Mouse (Mus musculus) fibroblast of lung, adult 2 months (primary cell): ENCODE results near the gene Kcnk15.

Source experiments
- DNase-seq: peaks from one replicate; pipeline ENCODE4 v3.0.0-alpha.2; 2011; ENCODE audit warnings: low read depth

The Kcnk15 gene

DNA sequence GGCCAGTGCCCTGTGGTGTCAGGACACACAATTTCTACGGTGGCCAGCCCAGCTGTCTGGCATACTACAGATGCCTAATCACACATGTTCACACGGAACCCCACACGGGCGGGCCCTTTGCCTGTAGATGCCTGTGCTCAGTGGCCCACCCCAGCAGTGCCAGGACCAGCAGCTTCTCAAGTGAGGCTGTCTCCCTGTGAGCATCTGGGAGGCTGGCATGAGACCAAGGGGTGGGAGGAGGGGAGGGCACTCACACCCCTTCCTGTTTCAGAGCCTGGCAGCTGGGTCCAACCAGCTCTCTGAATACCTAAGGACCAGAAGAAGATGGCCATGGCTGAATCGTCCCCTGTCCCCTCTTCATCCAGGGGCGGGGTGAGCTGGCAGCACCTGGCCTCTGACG lies 22.0 kb downstream of the Kcnk15 start:
- no peak for DNase-seq

DNA sequence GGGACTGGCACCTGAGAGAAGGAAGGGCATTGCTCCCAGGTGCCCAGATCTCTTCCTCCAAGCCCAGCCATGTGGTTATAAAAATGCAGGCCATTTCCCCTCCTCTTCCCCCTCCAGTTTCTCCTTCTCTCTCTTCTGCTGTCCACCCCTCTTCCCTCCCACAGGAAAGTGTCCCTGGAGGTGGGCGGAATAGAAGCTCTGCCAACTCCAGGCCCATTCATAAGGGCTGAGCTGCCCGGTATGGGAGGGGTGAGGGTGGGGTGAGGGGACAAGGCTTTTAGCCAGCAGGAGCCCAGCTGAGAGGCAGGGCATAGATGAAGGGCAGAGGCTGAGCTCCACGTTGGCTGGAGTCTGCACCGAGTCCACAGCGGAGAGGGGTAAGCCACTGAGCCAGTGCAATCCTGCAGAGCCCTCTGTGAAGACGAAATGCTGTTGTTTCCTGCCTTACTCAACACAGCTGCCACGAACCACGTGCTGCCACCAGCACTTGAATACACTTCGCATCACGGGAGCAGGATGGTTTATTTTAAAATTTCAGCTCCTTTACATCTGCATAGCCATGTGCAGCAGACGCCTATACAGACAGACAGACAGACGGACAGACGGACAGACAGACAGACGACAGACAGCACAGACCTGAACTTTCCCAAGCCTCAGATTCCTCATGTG lies 23.5 kb downstream of the Kcnk15 start:
- no peak for DNase-seq

GRCm38 (mm10) chr2:163880891-163881290 lies 27.4 kb downstream of the Kcnk15 start:
- no peak for DNase-seq

GRCm38 (mm10) chr2:163882859-163883652 lies 29.6 kb downstream of the Kcnk15 start:
- DNase-seq: no peak

GRCm38 (mm10) chr2:163889411-163889810 lies 36.0 kb downstream of the Kcnk15 start:
- no peak for DNase-seq

GRCm38 (mm10) chr2:163890586-163890985 lies 37.1 kb downstream of the Kcnk15 start:
- no peak for DNase-seq

- DNase-seq: no peak
Measured at GRCm38 (mm10) chr2:163891271-163891670, 37.8 kb downstream of the Kcnk15 start.

DNA sequence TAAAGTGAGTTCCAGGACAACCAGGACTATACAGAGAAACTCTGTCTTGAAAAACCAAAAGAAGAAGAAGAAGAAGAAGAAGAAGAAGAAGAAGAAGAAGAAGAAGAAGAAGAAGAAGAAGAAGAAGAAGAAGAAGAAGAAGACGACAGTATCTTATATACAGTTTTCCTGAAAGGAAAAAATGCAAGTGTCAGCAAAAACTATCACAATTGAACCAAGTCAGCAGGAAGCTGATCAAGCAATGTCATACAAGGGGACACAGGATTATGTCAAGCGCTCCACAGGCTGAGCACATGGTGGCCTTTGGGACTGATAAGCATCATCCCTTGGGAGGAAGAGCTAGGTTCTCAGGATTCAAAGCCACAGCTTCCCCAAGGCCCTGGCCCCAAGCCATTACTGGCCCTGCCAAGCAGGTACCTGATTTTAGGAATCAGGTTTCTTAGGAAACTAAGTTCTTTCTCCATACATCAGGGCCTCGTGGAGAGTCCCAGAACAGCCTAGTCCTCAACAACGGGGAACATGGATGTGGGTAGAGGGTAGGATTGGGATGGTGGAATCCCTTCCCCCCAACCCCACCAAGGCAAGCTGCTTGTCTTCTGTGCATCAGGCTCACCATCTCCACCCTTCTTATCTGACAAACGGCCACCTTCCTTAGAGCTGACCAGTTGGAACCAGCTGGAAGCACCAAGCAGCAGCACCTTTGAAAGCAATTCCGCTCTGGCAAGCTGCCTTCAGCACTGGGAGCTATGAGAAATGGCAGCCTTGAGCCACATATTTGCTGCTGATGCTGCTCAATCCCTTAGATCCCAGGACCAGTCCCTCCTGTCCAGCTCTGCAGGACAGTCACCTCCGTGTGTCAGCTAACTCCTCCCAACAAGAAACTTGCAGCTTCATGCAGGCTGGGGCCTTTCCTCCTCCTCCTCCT lies 40.3 kb downstream of the Kcnk15 start:
- DNase-seq: no peak

DNA sequence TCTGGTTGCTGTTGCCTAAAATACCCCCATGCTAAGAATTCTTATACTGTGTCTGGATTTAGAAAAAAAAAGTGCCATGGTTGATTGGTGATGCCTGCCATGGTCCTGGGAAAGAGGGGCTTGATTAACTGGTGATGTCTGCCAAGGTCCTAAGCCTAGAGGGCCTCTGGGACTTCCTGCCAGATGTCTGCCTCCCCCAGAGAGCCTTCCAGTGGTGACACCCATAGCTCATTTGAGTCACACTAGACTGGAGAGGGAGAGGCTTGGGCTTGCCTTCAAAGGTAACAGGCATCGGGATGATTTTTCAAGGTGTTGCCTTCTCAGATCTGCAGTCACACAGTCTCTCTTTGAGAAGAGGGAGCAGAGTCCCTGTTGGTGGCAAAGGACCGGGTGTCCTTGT lies 41.7 kb downstream of the Kcnk15 start:
- no peak for DNase-seq

DNA sequence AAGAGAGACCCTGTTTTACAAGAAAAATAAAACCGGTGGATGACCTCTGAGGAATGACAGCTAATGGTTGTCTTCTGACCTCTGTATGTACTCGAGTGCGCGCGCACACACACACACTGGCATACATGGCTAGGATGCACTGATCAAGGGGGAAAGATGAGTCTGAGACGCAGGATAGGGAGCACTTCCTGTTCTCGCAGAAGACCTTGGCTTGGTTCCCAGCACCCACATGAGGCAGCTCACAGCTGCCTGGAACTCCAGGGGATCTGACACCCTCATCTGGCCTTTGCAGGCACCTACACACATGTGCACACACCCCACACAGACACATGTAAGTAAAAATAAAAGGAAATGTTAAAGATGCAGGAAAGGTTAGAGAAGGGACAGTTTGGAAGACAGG lies 43.6 kb downstream of the Kcnk15 start:
- DNase-seq: no peak

- no peak for DNase-seq
Measured at GRCm38 (mm10) chr2:163897988-163898535, 44.6 kb downstream of the Kcnk15 start.

DNA sequence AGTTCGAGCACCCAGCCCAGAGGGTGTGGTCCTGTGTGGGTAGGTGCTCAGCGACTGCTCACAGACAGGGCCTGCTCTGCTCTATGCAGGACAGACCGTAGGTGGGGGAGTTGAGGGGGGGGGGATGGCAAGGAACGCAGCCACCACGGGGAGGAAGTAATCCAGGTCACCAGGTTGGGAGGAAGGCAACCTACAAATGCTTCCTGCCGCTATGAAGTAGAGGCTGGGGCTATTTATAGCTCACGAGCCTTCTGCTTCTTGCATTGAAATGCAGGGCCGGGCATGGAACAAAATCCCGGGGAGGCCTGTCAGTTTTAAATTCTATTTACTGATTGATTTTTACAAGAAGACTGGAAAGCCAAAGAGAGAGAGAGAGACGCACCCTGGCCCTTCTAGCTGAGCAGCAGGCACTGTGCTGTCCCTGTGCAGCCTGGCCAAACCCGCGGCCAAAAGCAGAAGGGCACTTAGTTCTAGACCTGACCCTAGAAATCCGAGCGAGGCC lies 46.5 kb downstream of the Kcnk15 start:
- no peak for DNase-seq

- DNase-seq: no peak
Measured at GRCm38 (mm10) chr2:163901043-163901442, 47.6 kb downstream of the Kcnk15 start.

- no peak for DNase-seq
Measured at GRCm38 (mm10) chr2:163902448-163902847, 49.0 kb downstream of the Kcnk15 start.

GRCm38 (mm10) chr2:163903461-163903860 lies 50.0 kb downstream of the Kcnk15 start:
- DNase-seq: peak; percentile 14

GRCm38 (mm10) chr2:163904323-163904722 lies 50.9 kb downstream of the Kcnk15 start:
- no peak for DNase-seq

- DNase-seq: no peak
Measured at GRCm38 (mm10) chr2:163907131-163907530, 53.7 kb downstream of the Kcnk15 start.
